Mouse (Mus musculus): ENCODE data around the gene Arap1. TPM values are rescaled to one million over a fixed set of nuclear protein-coding genes. Genes with fewer than 3 reads are reported as not detected.

Arap1 gene
- polyA plus RNA-seq, 1 experiment from 2014 or later, result 6.2 TPM

- no peak for ATAC-seq
Measured at GRCm38 (mm10) chr7:101385331-101385733, 37.5 kb downstream of the Arap1 start.

GRCm38 (mm10) chr7:101385866-101386452, 38.1 kb downstream of the Arap1 start:
- Histone ChIP-seq H3K9me3 (no peaks in the 10 kb centered on the region), H3K27ac (no peak overlapping the region), H3K36me3 (no peaks in the 10 kb centered on the region), H3K4me3 (replicated peaks) (no peak overlapping the region), H3K4me1 (replicated peaks) (0 out of 2 replicates have a peak, but pooled peaks cover 7% of the 10 kb centered on the region), H3K27me3 (no peaks in the 10 kb centered on the region), H3K9ac (replicated peaks) (no peak overlapping the region), H3K4me2 (replicated peaks) (no peak overlapping the region)
- 71% methylated on average over 10 of the region's 10 CpGs for WGBS
- no peak for ATAC-seq

More at GRCm38 (mm10) chr7:101385331-101385733, 37.5 kb downstream of the Arap1 start:
- Histone ChIP-seq H3K4me1 (replicated peaks) (0 out of 2 replicates have a peak, but pooled peaks cover 7% of the 10 kb centered on the region), H3K27me3 (no peaks in the 10 kb centered on the region), H3K36me3 (no peaks in the 10 kb centered on the region), H3K4me3 (replicated peaks) (no peak overlapping the region), H3K4me2 (replicated peaks) (no peak overlapping the region), H3K27ac (no peak overlapping the region), H3K9ac (replicated peaks) (no peak overlapping the region), H3K9me3 (no peaks in the 10 kb centered on the region)
- WGBS, result 49% methylated on average over 6 of the region's 6 CpGs

GRCm38 (mm10) chr7:101389256-101389655, 41.4 kb downstream of the Arap1 start:
- 88% methylated on average over 6 of the region's 6 CpGs for WGBS
- ATAC-seq, result no peak

GRCm38 (mm10) chr7:101391909-101392479, 44.1 kb downstream of the Arap1 start:
- H3K27ac ChIP-seq, result no peak overlapping the region
- WGBS, result 86% methylated on average over 4 of the region's 4 CpGs

More at GRCm38 (mm10) chr7:101389256-101389655, 41.4 kb downstream of the Arap1 start:
- no peak overlapping the region for H3K4me3 ChIP-seq (replicated peaks)
- no peaks in the 10 kb centered on the region for H3K27me3 ChIP-seq
- H3K36me3 ChIP-seq, result no peaks in the 10 kb centered on the region
- H3K4me1 ChIP-seq (replicated peaks), result peaks cover 27% of the 10 kb centered on the region
- H3K9ac ChIP-seq (replicated peaks), result no peak overlapping the region
- no peak overlapping the region for H3K4me2 ChIP-seq (replicated peaks)
- H3K27ac ChIP-seq, result no peak overlapping the region
- no peaks in the 10 kb centered on the region for H3K9me3 ChIP-seq

GRCm38 (mm10) chr7:101393015-101393414, 45.1 kb downstream of the Arap1 start:
- no peaks in the 10 kb centered on the region for H3K9me3 ChIP-seq
- 69% methylated on average over 4 of the region's 4 CpGs for WGBS
- H3K4me2 ChIP-seq (replicated peaks), result no peak overlapping the region
- H3K4me1 ChIP-seq (replicated peaks), result peaks cover 21% of the 10 kb centered on the region
- no peak for ATAC-seq
- H3K4me3 ChIP-seq (replicated peaks), result no peak overlapping the region
- no peak overlapping the region for H3K27ac ChIP-seq
- H3K9ac ChIP-seq (replicated peaks), result no peak overlapping the region
- H3K36me3 ChIP-seq, result no peaks in the 10 kb centered on the region
- H3K27me3 ChIP-seq, result no peaks in the 10 kb centered on the region

More at GRCm38 (mm10) chr7:101391909-101392479, 44.1 kb downstream of the Arap1 start:
- no peak overlapping the region for H3K9ac ChIP-seq (replicated peaks)
- H3K4me1 ChIP-seq (replicated peaks), result peaks cover 21% of the 10 kb centered on the region
- no peaks in the 10 kb centered on the region for H3K9me3 ChIP-seq
- no peak overlapping the region for H3K4me3 ChIP-seq (replicated peaks)
- H3K27me3 ChIP-seq, result no peaks in the 10 kb centered on the region
- H3K4me2 ChIP-seq (replicated peaks), result no peak overlapping the region
- no peak for ATAC-seq
- H3K36me3 ChIP-seq, result no peaks in the 10 kb centered on the region

GRCm38 (mm10) chr7:101393694-101394504, 46.0 kb downstream of the Arap1 start:
- H3K9ac ChIP-seq (replicated peaks), result no peak overlapping the region
- ATAC-seq, result peak; percentile 58

GRCm38 (mm10) chr7:101394569-101394968, 46.7 kb downstream of the Arap1 start:
- WGBS, result 75% methylated on average over 3 of the region's 3 CpGs
- ATAC-seq, result no peak
- no peak overlapping the region for H3K27ac ChIP-seq
- no peak overlapping the region for H3K9ac ChIP-seq (replicated peaks)
- H3K4me1 ChIP-seq (replicated peaks), result peaks cover 21% of the 10 kb centered on the region
- no peaks in the 10 kb centered on the region for H3K36me3 ChIP-seq
- no peak overlapping the region for H3K4me2 ChIP-seq (replicated peaks)
- no peak overlapping the region for H3K4me3 ChIP-seq (replicated peaks)
- H3K9me3 ChIP-seq, result no peaks in the 10 kb centered on the region
- H3K27me3 ChIP-seq, result no peaks in the 10 kb centered on the region

More at GRCm38 (mm10) chr7:101393694-101394504, 46.0 kb downstream of the Arap1 start:
- Histone ChIP-seq H3K9me3 (no peaks in the 10 kb centered on the region), H3K27ac (no peak overlapping the region), H3K4me2 (replicated peaks) (no peak overlapping the region), H3K4me1 (replicated peaks) (peaks cover 21% of the 10 kb centered on the region), H3K4me3 (replicated peaks) (no peak overlapping the region), H3K27me3 (no peaks in the 10 kb centered on the region), H3K36me3 (no peaks in the 10 kb centered on the region)
- WGBS, result 41% methylated on average over 8 of the region's 8 CpGs

- ATAC-seq, result no peak
- WGBS, result 84% methylated on average over 2 of the region's 2 CpGs
- H3K27me3 ChIP-seq, result no peaks in the 10 kb centered on the region
Measured at GRCm38 (mm10) chr7:101395471-101395870, 47.6 kb downstream of the Arap1 start.

DNA sequence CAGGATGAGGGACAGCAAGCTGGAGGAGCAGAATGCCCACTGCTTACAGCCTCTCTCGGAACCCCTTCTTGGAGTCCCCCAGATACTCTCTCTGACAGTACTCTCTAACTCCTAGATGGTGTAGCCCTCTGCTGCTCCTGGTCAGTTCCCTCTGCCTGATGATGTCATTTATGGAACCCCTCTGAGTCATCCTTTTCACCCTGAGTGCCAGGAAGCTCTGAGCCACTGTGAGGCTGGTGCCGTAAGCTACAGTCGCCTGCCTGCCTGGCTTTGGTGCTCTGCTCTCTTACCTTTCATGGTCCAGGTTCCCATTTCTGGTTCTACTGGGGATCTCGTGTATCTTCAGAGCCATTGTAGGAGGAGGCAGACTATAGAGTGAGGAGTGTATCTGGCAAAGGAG, 49.3 kb downstream of the Arap1 start:
- ATAC-seq, result no peak
- Histone ChIP-seq H3K4me2 (replicated peaks) (no peak overlapping the region), H3K4me3 (replicated peaks) (no peak overlapping the region), H3K27ac (no peak overlapping the region), H3K27me3 (no peaks in the 10 kb centered on the region), H3K9ac (replicated peaks) (no peak overlapping the region), H3K9me3 (no peaks in the 10 kb centered on the region), H3K36me3 (no peaks in the 10 kb centered on the region), H3K4me1 (replicated peaks) (peaks cover 21% of the 10 kb centered on the region)
- 88% methylated on average over 4 of the region's 4 CpGs for WGBS

More at GRCm38 (mm10) chr7:101395471-101395870, 47.6 kb downstream of the Arap1 start:
- no peak overlapping the region for H3K9ac ChIP-seq (replicated peaks)
- H3K4me2 ChIP-seq (replicated peaks), result no peak overlapping the region
- H3K36me3 ChIP-seq, result no peaks in the 10 kb centered on the region
- no peak overlapping the region for H3K4me3 ChIP-seq (replicated peaks)
- H3K27ac ChIP-seq, result no peak overlapping the region
- H3K9me3 ChIP-seq, result no peaks in the 10 kb centered on the region
- H3K4me1 ChIP-seq (replicated peaks), result peaks cover 21% of the 10 kb centered on the region

DNA sequence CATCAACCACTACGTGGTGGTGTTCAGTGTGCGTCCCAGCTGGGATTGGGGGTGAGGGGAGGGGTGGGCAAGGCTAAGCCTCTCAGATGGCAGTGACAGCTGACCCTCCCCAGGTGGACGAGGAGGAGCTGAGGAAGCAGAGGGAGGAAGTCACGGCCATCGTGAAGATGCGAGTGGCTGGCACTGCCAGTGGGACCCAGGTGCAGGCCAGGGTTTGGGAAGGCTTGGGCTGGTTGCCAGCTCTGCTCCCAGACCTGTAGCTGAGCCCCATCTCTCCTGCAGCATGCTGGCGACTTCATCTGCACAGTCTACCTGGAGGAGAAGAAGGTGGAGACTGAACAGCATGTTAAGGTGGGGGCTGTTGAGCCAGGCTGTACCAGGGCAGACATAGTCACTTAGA, 53.6 kb downstream of the Arap1 start:
- Histone ChIP-seq H3K4me3 (replicated peaks) (no peak overlapping the region), H3K36me3 (no peaks in the 10 kb centered on the region), H3K4me2 (replicated peaks) (no peak overlapping the region), H3K4me1 (replicated peaks) (no peaks in the 10 kb centered on the region), H3K9ac (replicated peaks) (no peak overlapping the region), H3K9me3 (no peaks in the 10 kb centered on the region), H3K27ac (no peak overlapping the region), H3K27me3 (no peaks in the 10 kb centered on the region)
- whole genome bisulfite sequencing, result 93% methylated on average over 7 of the region's 7 CpGs
- ATAC-seq, result no peak

DNA sequence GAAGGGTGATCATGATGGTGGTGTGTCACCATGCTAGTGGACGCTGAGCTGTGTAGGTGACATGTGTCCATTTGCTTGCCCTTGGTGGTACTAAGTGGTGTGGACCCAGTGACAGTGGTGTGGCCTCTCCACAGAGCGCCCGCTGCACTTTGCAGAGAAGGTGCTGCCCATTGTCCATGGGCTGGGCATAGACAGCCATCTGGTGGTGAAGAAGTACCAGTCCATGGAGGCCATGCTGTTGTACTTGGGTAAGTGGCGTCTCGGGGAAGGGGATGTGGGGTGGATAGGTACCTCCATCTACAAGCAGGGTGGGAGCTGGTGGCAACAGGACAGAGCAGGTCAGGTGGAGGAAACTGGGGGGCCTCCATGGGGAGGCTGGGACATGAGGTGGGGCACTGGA, 56.0 kb downstream of the Arap1 start:
- no peaks in the 10 kb centered on the region for H3K9me3 ChIP-seq
- 92% methylated on average over 5 of the region's 5 CpGs for WGBS
- H3K9ac ChIP-seq (replicated peaks), result no peak overlapping the region
- H3K36me3 ChIP-seq, result no peaks in the 10 kb centered on the region
- no peak overlapping the region for H3K27ac ChIP-seq
- H3K27me3 ChIP-seq, result no peaks in the 10 kb centered on the region
- no peak overlapping the region for H3K4me3 ChIP-seq (replicated peaks)
- H3K4me2 ChIP-seq (replicated peaks), result no peak overlapping the region
- H3K4me1 ChIP-seq (replicated peaks), result no peaks in the 10 kb centered on the region
- no peak for ATAC-seq

DNA sequence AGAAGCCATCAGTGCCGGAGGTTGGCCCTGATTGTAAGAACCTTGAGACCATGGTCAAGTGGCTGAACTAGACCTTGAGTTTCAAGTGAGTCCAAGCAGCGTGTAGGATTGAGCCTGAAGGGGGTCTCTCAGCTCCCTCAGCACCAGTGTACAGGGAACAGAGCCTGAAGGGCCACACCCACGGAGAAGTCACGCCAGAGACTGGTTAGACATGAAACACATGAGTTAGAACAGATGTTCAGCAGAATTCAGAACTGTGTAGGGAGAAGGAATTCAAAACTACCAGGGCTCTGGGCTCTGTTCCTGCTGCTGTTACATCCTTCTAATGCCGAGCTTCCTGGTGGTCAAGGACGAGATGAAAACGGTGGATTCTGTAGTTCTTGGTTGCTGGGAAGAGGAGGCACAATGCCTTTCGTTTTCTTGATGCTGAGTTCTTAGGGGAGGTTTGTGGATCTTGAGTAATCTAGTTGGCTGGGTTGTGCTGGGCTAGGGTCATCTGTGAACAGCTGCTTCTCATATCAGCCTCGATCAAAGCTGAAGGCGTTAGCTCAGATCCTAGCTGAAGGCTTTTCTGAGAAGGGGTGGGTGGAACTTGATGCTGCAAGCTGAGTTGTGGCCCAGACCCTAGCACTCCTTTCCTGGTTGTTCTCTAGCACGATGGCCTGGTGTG, 62.5 kb downstream of the Arap1 start, which contains the start of gene Gm45837:
Gene Gm45837, plus strand, starts transcription at position 620 of the 670 bp plus-strand sequence.
- ATAC-seq, result no peak
- Histone ChIP-seq H3K4me1 (replicated peaks) (peaks cover 17% of the 10 kb centered on the region), H3K27me3 (no peaks in the 10 kb centered on the region), H3K4me2 (replicated peaks) (no peak within 1 kb of the TSS), H3K4me3 (replicated peaks) (no peak within 1 kb of the TSS), H3K9ac (replicated peaks) (no peak within 1 kb of the TSS), H3K36me3 (no peaks in the 10 kb centered on the region), H3K9me3 (no peaks in the 10 kb centered on the region), H3K27ac (no peak within 1 kb of the TSS)
- 89% methylated on average over 11 of the region's 11 CpGs for WGBS
